Mouse (Mus musculus) cerebellum, postnatal 4 days (tissue): ENCODE results near the gene Fabp7.

Source experiments
- DNase-seq, 2 experiments: peaks; one replicate each; pipeline ENCODE4 v3.0.0; 2022; ENCODE audit warnings: low spot score in 2 of 2, mixed read lengths in 1 of 2

Gene Fabp7

DNA sequence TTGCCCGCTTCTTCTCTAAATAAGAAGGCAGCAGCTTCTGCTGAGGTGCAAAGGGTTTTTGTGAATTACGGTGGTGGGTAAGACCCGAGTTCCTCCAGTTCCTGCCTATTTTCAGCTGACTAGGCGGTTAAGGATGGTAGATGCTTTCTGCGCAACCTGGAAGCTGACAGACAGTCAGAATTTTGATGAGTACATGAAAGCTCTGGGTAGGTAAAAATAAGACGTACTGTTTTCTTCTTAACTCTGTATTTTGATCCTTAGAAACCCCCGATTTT lies at the start of gene Fabp7:
Fabp7 (plus strand) TSS at position 6 of the 275 bp plus-strand sequence.
- DNase-seq = no peak

GRCm38 (mm10) chr10:57740733-57741132 lies 43.9 kb upstream of the Fabp7 start:
- no peak for DNase-seq

GRCm38 (mm10) chr10:57741351-57741750 lies 43.3 kb upstream of the Fabp7 start:
- no peak for DNase-seq

GRCm38 (mm10) chr10:57743045-57743444 lies 41.6 kb upstream of the Fabp7 start:
- no peak for DNase-seq

GRCm38 (mm10) chr10:57743606-57744016 lies 41.1 kb upstream of the Fabp7 start:
- peak in 1 of 2 experiments; percentile 19 for DNase-seq

DNA sequence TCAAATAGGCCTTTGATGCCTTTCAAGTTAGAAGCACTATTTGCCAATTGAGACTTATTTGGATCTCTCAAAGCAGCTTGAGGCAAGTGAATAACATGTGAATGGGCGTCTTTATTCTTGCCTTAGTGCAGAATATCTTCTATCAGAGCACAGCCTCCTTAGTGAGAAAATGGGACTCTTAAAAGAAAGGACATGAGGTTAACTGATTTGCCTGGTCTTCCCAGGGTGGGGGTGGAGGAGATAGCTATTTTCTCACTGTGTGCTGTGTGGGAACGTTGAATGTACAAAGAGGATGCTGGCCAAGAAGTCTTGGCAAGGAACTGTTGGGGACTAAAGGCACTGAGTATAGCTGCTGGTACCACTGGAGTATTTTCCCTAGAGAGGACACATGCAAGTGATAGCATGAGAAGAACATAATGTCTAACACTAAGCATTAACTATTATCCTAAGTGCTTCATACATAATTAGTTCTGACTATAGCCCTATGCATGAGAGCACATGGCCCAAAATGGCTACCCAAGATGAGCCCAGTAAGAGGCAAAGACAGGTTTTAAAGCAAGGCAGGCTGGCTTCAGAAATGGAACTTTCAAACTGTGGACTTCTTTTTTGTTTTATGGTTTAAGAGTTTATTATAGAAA lies 40.4 kb upstream of the Fabp7 start:
- DNase-seq = no peak

DNA sequence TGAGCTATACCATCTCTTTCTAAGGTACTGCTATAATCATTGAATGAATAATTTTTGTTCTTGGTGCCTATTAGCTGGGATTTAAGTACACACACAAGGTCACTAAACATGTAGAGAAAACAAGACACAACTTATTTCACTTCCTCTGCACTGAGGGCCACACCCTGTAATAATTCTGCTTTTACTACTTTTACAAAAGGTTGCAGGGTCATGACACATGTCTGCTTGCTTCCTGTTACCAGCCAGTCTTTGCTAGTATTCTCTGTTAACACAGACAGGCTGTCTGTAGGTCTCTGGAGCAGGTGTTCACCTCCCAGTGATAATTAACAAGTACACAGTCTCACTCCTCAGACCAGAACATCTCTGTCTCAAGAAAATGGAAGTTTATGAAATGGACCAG lies 39.2 kb upstream of the Fabp7 start:
- no peak for DNase-seq

GRCm38 (mm10) chr10:57747127-57747526 lies 37.6 kb upstream of the Fabp7 start:
- no peak for DNase-seq

- no peak for DNase-seq
Observed at GRCm38 (mm10) chr10:57753343-57753742, 31.3 kb upstream of the Fabp7 start.

DNA sequence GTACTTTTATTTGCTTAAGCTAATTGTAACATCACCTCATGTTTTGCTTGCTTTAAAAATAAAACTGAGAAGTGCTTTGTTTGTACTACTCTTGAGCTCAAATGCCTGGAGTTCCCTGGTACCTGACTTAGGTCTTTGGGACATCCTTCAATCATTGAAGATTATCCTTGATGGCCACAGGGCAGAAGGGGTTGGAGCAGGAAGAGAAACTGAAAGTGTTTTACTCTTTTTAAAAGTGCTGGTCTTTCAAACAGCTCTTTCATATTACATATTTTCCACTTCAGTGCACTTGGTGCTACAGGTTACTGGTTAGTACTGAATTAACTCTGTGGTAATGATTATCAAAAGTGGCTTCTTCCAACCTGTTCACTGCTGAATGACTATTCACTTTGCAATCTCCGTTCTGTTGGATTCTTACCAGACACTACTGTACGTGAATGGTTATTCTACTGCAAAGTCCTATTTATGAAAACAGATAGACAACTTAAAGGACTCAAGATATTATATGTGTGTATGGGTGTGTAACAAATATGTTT lies 29.4 kb upstream of the Fabp7 start:
- DNase-seq = no peak

DNA sequence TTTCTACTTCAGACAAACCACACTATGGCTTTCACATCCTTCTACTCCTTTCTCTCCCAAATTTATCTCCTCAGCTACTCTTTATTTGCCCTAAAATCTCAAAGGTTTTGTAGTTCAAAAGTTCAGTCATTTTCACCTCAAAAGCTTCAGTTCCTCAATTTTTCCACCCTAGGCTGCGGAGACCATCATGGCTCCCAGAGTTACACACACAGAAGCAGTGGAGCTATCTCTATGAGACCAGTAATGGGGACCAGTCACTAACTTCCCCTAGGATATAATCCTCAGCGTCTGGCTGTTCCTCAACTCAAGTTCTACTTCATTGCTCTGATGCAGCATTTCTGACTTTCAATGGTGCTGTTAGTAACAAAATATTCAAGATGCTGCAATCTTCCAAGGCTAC lies 25.7 kb upstream of the Fabp7 start:
- no peak for DNase-seq

- no peak for DNase-seq
Observed at GRCm38 (mm10) chr10:57760694-57761093, 24.0 kb upstream of the Fabp7 start.

DNA sequence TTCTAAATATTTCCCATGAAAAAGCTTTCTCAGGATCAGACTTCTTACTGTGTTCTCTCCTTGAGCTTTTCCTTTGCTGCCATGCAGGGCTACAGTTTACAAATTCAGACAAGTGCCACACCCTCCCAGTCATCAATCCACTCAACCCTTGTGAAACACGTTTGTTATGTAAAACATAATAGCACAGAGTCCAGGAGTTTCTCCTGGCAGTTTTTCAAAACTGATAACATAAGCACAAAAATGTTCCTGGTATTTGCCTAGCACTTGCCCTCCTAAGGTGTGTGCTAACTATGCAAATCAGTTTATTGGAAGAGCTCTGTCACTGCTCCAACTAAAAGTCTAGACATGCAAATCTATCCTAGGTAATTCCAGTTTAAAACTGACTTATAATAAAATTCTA lies 21.6 kb upstream of the Fabp7 start:
- DNase-seq = no peak

GRCm38 (mm10) chr10:57783289-57784130 lies 1.2 kb upstream of the Fabp7 start:
- DNase-seq = no peak

DNA sequence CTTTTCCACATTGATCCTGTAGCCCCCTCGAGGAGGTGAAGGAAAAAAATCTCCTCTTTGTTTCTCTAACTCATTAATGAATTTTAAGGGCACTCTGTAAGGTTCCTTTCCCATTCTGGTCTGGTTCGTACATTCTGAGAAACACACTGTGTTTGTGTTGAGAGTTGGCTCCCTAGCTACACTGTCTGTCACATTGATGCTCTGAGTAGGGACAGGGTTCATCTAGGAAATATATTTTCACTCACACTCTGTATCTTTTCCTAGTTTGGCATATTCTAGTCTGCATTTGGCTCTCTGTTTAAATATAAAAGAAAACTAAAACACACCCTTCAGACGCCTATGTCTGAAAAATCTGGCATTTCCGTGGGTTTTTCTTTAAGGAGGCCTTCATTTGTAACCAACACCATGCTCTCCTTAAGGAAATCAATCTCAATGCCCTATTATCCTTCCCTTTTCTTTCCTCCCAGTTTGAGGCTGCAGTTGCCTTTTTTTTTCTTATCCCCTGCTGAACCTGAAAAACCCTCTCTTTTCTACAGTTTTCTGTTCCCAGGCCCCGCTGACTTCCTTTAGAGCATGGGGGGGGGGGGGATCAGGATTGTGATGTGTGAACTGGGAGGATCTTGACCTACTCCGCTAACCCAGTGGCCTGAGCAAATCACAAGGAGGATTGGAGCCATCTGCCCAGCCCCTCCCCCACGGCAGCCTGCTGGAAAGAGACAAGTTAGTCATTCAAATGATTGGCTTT lies 378 bp upstream of the Fabp7 start:
- DNase-seq = peak; percentile 70 to 91

DNA sequence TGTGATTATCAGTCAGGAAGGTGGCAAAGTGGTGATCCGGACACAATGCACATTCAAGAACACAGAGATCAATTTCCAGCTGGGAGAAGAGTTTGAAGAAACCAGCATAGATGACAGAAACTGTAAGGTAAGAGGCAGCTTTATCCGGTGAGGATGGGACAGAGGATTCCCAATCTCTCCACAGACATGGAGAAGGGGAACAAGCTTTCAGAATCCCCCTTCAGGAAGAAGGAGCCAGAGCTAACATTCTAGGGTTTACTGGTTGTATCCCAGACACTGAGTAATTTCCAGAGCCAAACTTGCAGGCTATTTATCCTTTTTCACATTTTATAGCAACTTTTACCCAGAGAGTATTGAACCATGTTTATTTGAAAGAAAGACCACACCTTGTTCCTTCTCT lies 871 bp downstream of the Fabp7 start:
- DNase-seq = no peak

- no peak for DNase-seq
Observed at GRCm38 (mm10) chr10:57792957-57793356, 8.3 kb downstream of the Fabp7 start.

DNA sequence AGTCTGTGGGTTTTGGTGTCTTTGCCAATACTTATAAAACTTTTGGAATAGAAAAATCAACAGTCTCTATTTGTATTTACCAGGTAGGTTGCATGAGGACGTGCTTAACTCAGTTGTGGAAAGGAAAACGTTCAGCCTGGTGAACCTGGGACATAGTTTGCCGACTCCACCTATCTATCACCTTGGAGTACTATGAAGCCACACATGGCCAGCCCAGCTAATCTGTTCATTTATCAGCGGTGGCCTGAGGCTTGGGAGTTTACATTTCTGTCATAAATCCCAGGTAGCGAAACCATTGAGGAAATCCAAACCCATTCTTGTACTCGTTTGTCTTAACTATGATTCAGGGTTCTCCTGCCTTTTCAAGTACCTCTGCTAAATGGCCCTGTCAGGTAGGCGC lies 9.3 kb downstream of the Fabp7 start, which contains the start of gene Smpdl3a:
Smpdl3a (plus strand) TSS at position 318 of the 400 bp plus-strand sequence.
- DNase-seq = no peak

- peak in 1 of 2 experiments; percentile 36 for DNase-seq
Observed at GRCm38 (mm10) chr10:57794491-57795461, 10.1 kb downstream of the Fabp7 start.

- no peak for DNase-seq
Observed at GRCm38 (mm10) chr10:57795542-57795941, 10.9 kb downstream of the Fabp7 start.

GRCm38 (mm10) chr10:57796057-57796456 lies 11.4 kb downstream of the Fabp7 start:
- no peak for DNase-seq
